Mouse (Mus musculus): ENCODE measurements at regions not wholly inside any gene's neighbourhood (a gene's known extent, or its start where the extent isn't known, plus 50 kb on each side); places are given as distances from the start of the nearest gene placed in this dataset.
"Not testable (repeated sequence)": the region's sequence is repeated elsewhere in the genome, so short reads cannot be mapped to it uniquely, and the experiment has no call there.

DNA sequence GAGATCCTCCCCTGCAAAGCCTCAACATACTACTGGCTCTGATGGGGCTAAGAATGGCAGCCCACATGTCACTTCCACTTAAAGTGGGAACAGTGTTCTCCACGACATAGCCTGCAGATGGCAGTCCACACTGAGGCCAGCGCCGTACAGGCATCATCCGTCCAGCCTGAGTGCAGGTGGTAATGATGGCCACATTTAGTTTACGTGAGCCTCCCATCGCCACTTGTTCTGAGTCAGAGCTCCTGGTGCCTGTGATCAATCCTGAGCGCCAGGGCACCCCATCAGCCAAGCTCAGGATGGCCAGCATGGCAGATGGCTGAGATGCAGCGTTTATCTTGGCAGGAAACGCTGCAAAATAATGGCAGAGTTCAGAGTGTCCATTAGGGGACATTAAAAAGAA lies 159.6 kb downstream of the Adgrd1 start:
- no peak for DNase-seq

DNA sequence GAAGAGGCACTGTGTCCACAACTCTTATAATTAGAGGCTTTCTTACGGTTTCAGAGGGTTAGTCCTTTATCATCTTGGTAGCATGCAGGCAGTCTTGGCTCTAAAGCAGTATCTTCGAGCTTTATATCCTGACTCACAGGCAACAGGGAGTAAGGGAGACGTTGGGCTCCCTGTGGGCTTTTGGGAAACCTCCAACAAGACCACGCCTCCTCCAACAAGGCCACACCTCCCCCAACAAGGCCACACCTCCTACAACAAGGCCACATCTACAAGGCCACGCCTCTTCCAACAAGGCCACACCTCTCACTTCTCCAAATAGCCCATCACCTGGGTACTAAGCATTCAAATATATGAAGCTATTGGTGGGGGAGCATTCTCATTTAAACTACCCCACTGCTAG lies 160.7 kb downstream of the Adgrd1 start:
- DNase-seq: no peak

DNA sequence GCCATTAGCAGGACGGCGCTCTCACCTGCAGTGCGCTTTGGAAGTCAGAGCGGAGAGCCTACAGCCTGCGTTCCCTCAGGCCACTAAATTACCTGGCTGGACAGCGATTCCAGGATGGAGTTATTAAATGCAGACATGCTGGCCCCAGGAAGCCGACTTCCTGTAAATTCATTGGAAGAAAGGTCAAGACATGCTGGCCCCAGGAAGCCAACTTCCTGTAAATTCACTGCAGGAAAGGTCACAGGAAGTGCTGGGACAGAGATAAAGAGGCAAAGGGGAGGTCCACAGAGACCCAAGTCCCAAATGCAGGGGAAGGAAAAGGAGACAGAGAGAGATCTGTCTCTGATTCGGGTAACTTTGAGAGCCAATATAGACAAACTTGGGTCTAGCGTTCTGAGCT lies 164.1 kb downstream of the Adgrd1 start:
- peak; percentile 14 for DNase-seq

DNA sequence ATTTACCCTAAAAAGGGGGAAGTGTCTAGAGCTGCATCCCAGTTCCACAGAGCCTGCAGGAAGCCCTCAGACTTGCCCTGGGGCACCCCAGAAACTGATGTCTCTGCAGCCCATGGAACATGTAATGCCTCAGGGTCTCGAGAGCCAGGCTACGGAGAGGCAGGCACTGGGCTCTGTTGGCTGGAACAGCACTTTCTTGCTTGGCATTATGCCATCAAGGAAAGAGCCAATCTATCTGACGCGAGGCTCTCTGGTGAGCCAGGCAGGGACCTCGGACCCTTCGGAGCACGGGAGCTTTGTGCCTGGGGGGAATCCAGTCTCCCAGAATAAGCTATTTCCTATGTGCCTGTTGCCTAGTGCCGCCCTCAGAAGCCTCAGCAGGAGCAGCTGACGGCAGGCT lies 166.6 kb downstream of the Adgrd1 start:
- peak; percentile 15 for DNase-seq

DNA sequence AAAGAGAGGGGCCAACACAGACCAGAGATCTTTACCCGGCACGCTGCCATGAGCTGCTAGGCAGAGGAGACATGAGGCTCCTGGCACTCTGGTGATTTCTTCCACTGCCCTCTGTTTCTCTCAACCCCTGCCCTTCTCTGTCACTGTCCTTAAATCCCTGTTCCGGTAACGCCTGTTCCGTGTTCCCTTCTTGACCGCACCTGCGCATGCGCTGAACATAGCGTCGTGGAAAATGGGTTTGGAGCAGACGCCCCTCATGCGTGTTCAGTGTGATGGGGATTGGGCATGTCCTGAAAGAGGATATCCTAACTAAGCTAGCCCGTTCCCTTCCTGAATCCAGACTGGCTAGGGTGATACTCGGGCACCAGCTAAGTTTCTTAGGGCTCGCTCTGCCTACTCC lies 167.8 kb downstream of the Adgrd1 start:
- DNase-seq: no peak

DNA sequence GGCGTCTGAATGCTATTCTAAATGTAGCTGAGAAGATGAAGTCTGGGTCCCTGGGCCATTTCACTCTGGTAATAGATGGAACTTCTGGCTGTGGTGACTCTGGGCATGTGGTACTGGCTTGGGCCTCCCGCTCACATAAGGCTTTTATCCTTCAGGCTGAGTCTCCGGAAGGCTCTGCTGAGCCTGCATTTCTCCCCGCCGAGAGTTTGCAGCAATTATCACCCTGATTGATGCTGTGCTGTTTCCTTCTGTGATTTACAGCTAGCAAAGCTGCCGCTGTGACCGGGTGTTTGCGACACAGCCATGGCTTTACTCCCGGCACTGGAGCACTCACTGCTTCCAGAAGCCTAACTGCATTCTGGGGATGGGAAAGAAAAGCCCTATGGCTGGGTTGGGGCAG lies 171.9 kb downstream of the Adgrd1 start:
- DNase-seq: no peak

DNA sequence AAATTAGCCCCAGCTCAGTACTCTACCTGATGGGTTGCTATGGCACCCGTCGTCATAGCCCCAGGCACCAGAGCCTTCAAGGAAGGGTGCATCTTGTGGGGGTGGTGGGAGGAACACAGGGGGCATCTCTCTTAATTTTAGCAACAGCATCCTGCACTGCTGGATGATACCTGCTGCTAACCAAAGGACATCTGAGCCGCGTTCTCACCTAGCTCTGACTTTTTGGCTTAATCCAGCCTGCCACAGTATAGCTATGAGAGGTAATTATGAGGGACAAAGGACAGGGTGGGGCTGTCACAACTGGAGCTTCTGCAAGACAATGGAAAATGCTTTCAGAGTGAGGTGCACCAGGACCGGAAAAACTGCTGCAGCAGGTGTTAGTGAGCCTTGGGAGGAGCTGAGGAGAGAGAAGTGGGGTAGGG lies 173.5 kb downstream of the Adgrd1 start:
- no peak for DNase-seq

DNA sequence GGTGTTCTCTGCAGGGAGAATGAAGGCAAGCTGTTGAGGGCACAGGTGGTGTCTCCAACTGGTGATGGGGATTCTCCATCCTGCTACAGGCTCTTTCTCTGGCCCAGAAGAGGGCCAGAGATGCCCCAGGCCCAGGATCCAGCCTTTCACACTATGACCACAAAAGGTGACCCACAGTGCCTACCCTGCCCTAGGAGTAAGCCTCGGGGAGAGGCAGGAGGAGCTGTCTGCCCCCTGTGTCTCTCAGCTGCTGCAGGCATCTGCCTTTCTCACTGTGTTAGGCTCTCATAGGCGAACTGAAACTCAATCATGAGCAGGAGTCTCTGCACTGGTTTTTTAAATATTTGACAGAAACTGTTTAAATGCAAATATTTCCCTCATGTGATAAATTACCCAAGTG lies 184.9 kb downstream of the Adgrd1 start:
- DNase-seq: no peak

DNA sequence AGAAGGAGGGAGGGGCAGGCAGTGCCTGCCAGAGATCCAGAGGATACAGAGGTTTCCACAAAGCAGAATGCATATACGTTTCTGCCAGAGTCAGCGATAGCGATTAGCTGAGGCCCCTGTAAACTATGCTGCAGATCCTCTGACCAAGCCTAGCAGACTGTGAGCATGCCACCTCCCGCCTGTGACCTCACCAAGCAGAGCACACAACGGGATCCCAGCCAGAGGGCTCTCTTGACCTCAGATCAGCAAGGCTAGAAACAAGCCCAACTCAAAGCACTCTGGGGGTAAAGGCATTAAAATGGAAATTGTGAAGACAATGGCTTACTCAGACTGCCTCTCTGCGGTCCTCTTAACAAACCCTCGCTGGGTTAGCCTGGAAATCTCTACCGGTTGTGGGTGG lies 185.6 kb downstream of the Adgrd1 start:
- no peak for DNase-seq

DNA sequence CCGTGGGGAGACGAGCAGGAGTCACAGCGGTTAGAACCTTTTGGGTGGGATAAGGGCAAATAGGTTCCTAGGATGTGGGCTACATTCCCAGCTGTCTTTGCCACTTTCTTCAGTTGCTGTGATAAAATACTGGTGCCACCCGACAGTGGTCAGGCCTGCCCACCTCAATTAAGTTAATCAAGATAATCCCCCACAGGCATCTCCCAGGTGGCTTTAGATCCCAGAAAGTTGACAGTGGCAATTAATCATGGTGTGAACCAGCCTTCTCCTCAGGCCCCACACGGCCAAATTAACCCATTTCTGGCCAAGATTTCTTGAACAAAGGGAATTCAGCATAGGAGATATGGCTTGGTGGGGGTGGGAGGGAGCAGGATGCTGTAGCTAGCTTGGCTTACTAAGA lies 186.3 kb downstream of the Adgrd1 start:
- DNase-seq: no peak

DNA sequence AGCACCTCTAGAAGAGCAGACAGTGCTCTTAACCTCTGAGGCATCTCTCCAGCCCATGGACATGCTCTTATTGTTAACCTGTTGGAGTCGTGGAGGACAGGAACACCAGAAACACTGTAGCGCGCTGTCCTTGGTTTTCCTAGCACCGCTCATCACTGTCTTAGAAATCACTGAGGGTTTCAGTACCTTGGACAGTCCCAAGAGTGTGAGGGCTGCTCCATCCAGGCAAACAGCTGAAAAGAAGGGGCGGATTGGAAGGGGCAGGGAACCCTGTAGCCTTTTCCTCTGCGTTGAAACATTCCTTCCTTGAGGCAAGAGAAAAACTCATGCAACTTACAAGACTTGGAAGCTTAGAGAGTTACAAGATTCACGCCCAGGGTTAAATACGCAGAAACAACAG lies 190.9 kb downstream of the Adgrd1 start:
- peak; percentile 43 for DNase-seq

DNA sequence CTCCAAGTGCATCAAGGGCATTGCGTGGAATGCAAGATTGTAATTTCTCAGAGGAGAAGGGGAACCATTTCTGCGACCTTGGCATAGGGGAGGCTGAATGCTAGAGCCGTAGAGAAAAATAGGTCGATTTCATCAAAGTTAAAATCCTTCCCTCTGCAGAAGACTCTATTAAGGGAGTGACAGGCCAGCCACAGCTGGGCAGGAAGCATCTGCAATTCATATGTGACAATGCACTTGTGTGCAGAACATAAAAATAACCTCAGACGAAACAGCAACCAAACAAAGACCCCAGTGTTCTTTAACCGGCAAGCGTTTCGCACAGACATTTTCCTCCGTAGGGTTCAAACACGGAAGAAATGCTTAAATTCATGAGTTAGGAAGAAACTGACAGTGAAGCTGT lies 196.3 kb downstream of the Adgrd1 start:
- not testable (repeated sequence) for DNase-seq

DNA sequence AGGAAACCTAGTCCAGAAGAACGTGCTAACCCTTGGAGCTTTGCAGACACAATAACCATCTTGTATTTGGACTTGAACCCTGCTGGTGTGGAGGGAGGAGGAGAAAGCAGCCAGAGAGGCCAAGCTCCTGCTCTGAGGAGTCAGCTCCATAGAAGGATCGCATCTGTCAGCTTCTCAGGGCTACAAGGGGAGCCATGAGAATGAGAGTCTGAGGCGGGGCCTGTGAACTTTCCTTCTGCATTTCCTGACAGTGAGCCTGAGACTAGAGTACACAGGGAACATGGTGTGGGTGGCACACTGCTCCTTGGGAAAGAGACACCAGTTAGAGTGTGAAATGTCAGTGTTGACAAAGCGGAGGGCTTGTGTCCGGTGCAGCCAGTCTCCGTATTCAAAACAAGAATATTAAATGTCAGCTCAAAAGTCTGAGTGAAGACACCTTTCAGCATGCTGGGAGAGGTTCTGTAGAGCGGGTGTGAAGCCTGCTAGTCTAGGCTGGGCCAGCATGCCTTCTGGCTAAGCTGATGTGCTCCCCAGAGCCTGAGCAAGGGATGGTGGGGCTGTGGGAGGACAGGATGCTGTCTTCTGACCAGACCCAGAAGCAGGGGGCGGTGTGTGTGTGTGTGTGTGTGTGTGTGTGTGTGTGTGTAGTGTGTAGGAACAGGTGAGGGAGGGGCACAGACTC lies 198.5 kb downstream of the Adgrd1 start:
- not testable (repeated sequence) for DNase-seq

DNA sequence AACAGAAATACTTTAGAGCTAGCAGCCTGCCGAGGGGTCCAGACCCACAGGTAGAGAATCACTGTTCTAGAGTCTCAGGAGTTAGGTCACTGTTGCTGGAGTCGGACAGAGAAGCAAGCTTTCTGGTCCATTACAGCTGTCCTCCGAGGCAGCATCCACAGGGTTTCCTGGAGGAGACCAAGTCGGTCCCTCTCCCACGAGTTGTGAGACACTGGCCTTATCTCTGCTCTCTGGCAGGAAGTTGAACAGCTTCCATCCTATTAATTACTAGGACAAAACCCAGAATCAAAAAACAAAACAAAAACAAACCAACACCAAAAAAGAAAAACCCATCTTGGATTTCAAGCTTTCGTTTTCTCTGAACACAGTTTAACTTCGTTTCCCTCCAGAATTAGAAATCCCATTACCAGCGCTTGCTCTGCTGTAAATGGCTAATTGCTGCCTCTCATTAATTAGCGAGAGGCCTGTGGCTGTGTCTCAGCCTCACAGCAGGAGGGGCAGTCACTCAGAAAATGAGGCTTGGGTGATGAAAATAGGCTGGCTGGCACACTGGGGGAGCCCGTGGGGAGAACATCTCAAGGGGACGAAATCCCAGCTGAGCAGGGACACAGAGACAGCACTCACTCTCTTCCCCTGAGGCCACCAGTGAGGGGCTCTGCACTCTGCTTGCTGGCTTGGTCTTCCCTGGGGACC lies 201.3 kb downstream of the Adgrd1 start:
- DNase-seq: no peak

DNA sequence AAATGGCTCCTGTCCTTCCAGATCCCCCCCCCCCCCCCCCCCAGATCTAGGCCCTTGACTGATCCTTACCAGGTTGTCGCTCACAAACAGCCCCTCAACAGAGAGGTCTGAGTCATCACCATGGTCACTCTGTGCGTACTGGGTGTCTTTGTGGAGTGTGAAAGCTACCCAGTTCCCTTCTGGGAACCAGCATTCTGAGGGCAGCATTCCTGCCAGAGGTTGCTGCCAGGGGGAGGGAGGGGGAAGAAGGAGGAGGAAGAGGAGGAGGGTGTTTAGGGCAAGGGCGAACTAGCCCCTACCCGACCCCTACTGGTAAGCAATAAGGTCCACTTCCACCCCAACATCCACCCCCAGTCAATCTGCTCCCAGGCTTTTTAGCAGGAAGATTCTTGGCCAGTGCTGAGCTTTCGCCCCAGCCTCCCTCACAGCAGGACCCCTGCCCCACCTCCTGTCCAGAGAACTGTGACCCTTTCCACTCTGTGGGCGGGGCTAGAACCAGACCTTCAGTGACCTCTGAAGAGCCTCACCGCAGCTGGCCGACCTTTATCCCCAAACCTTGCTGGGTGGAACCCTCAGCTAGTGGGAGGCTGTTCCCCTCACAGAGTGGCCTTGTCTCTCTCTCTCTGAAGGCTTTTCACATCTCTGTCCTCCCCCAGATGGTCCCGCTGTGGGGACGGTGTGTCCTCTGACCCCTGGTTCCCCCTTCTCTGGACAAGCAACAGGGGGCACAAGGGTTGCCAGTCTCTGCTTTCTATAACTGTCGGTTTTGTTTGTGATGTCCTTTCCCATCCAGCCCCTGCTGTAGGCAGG lies 202.2 kb upstream of the Sfswap start:
- no peak for DNase-seq

DNA sequence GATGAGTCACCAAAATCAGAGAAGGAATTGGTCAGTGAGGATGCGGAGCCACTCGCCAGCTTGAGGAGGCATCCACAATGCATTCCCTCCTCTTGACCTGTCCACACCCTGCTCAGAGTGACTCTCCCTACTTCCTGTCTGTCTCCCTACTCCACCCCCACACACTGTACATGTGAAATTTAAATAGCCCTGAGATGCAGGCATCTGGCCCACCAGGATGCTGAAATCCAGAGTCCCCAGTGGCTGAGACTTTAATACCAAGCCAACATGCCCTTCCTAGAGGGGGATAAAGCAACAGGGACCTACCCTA lies 201.6 kb upstream of the Sfswap start:
- no peak for DNase-seq

DNA sequence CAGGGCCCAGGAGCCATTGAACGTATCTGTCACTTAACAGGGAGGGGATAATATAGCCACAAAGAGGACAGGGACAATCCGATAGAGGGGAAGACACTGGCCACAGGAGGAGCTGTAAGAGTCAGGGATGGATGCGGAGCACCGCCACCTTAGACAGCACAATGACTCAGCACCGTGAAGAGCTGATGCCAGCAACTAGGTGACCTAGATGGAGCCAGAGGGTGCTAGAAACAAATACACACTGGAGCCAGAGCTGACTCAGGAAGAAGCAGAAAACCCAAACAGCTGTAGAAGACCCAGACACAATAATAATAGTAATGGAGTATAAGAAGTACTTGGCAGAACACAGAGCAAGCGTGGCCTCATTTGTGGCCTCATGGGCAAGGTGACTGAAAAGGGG lies 200.6 kb upstream of the Sfswap start:
- no peak for DNase-seq

DNA sequence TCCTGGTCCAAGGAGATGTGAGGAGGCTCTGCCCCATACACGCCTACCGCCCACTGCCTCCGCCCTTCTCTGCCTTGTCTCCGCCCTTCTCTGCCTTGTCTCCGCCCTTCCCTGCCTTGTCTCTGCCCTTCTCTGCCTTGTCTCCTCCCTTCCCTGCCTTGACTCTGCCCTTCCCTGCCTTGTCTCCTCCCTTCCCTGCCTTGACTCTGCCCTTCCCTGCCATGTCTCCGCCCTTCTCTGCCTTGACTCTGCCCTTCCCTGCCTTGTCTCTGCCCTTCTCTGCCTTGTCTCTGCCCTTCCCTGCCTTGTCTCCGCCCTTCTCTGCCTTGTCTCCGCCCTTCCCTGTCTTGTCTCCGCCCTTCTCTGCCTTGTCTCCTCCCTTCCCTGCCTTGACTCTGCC lies 185.4 kb upstream of the Sfswap start:
- DNase-seq: no peak

DNA sequence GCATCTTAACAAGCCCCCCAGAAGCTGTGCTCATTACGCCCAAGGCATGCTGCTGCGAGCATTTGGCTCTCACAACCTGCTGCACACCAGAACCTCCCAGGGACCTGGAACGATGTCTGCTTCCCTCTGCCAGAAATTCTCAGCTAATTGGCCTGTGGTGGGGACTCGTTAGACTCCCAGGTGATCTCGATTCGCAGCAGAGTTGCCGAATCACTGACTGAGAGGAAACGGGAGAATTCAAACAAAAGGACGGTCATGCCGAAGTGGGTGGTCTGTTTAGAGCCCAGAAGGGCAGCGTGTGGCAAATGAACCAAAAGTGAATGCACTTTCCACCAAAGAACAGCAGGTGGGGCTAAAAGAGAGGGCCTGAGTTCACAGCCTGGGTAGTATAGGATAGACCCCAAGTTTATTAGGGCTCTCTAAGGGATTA lies 169.9 kb upstream of the Sfswap start:
- DNase-seq: no peak

DNA sequence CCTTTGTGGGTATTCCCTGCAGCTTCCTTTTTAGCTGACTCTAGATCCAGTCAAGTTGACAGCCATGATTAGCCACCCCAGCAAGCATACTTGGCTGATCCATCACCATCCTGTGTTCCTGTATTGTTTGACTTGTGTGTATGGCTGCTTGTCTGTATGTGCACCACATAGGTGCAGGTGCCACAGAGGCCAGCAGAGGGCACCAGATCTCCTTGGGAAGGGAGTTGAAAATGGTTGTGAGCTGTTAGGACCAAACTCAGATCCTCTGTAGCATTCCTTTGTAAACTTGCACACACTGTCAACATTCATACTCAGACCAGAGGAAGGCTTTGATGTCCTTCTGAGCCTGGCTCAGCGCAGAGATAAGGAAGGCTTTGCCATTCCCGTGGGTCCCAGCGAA lies 169.0 kb upstream of the Sfswap start:
- DNase-seq: no peak

DNA sequence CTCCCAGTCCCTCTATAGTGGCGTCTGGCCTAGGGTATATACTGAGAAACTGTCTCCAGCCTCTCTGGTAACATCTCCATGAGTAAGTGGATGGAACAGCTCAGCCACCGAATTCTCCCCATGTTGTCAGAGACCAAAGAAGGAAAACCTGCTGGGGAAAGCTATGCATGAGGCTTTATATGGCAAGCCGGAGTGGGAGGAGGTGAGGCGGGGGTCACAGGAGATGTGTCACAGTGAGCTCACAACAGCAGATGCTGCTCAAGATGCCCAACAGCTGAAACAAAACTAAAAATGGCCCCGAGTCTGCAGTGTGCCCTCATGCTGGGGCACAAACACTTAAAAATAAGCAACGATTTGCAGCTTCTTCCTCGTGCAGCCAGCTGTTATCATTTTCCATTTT lies 162.5 kb upstream of the Sfswap start:
- no peak for DNase-seq

DNA sequence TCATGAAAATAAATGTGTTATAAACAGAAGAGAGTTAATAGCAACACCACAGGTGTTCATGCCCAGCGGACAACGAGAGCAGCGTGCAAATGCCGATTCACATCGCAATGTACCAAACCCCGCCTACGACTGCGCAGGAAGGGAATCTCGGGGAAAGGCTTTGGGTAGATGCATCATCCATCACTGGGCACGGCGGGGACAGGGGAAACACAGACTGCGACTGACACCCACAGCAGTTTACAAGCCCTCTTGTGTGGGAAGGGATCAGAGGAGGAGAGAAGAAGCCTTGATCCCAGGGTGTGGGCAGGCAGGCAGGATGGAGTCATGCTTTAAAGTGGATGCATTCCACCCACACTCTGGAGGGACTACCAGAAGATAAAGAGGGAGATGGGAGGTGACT lies 157.0 kb upstream of the Sfswap start:
- no peak for DNase-seq

DNA sequence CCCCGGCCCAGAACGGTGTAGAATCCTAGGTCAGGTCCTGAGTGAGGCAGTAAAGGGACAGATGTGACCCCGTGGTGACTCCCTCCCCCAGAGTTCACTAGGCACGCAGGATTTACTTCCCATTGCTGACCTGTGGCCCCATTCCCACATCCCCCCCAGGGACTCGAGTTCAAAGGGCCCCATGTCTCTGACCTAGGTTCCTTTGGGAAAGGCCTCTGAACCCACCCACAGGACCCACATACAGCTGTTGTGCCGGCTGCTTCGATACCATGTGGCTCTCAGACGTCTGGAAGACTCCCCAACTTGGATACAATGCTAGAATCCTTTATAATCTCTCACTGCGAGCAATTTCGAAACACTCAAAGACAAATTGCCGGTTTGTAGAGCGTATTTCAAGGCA lies 151.0 kb upstream of the Sfswap start:
- no peak for DNase-seq

DNA sequence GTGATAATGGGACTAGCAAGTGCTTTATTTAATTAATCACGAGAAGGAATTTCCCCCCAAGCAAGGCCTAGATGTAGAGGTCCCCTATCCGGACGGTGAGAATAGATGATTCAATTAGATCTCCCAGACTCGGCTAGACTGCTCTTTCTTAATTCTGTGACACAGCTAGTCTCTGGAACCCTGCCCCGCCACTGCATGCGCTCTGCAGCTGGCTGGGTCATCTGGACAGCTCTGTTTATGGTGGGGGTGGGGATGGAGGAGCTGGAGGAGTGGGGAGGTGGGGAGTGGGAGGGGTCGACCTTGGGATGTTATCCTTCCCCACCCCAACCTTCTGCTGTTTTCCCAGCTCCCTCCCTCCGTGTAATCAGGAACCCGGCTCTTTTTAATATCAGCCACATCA lies 147.5 kb upstream of the Sfswap start:
- no peak for DNase-seq
